Mouse (Mus musculus): ENCODE measurements around the gene Gfy.

- TF ChIP-seq GATA1 (IDR thresholded peaks at IDR 0.05; ENCODE audit: borderline replicate concordance, low read length) (no peak), FLI1 (IDR thresholded peaks at IDR 0.05; ENCODE audit: low read length) (no peak)
These were observed 3.0 kb downstream of the Gfy start for GRCm38 (mm10) chr7:45176356-45176755.

All from megakaryocyte, embryonic 14.5 days (primary cell).